Mouse (Mus musculus) right cerebral cortex, postnatal 4 days (tissue): ENCODE measurements around the gene Kcnj9.

Source experiments
- DNase-seq: peaks from one replicate; pipeline ENCODE4 v3.0.0-alpha.2; 2022

Gene Kcnj9

DNA sequence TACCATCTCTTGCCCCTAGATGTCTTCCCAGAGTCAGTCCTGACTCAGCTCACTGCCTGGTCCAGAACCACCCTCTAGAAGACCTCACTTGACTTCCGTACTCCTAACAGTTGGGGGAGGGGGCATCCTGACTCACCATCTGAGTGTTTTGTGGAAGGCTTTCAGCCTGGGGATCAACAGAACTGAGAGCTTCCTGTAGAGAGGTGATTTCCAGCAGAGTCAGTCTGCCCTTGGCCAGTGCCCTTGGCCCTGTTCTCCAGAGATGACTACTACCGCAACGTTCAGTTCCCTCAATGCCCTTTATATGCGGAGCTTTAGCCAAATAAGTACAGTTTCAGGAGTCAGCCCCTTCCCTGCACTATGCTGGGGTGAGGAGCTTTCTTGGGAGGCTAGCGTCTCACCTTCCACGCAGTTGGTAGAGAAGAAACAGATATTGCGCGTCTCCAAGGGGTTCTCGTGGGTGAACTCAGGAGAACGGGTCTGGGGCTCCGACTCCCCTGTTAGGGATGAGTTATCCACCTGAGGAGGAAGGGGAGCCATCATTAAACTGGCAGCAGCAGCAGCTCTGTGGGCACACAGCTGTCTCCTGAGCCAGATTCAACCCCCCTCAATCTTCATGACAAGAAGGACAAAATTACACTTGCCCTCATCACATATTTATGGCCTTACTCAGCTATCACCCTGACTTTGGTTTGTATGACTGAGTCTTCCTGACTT is 40.1 kb downstream of the Kcnj9 start:
- DNase-seq: no peak

DNA sequence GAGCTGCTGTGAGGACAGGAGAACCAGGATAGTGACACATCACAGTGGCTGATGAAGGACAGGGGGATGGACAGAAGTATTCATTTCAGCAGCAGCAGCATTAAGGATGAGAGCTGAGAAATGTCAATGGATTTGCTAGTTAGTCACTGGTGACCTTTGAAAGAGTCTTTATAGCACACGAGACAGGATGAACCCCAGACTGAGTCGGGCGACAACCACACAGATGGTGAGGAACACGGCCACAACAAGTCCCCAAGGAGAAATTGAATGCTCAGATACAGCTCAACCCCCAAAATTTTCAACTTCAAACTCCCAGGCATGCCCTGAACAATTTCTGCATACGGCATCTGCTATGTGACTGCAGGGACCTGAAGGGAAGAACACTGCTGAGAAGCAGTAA is 42.4 kb downstream of the Kcnj9 start:
- DNase-seq: no peak

DNA sequence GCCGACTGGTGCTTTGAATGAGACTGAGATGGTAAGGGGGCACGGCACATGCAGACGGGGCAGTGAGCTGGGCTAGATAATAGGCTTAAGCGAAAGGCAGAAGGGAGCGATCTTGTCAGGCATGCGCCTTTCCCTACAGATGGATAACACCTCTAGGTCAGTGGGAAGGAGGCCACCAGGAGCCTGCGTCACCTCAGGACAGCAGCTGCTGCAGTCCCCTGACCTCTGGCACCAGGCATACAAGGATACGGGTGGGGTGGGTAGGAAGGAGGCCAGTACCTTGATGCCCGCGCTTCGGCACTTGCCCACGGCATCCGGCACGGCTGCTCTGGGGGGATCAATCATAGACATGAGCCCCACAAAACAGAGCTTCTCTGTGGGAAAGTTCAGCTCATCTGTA is 44.9 kb downstream of the Kcnj9 start:
- no peak for DNase-seq

DNA sequence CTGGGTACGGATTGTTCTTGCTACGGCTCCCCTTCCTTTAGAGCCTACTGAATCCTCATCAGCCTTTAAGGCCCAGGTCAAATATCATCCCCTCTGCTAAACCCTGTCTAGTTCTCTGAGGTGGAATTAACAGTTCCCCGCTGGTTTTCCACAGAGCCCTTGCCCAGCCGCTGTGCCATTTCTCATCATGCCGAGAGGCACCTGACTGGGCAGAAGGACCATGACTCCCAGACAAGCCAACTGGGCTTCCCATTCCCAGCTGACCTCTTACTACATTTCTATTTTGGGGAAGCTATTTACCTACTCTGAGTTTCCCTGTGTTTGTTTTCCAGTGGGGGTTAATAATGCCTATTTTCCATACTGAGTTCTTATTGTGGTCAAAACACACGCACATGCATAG is 46.0 kb downstream of the Kcnj9 start:
- DNase-seq: no peak

DNA sequence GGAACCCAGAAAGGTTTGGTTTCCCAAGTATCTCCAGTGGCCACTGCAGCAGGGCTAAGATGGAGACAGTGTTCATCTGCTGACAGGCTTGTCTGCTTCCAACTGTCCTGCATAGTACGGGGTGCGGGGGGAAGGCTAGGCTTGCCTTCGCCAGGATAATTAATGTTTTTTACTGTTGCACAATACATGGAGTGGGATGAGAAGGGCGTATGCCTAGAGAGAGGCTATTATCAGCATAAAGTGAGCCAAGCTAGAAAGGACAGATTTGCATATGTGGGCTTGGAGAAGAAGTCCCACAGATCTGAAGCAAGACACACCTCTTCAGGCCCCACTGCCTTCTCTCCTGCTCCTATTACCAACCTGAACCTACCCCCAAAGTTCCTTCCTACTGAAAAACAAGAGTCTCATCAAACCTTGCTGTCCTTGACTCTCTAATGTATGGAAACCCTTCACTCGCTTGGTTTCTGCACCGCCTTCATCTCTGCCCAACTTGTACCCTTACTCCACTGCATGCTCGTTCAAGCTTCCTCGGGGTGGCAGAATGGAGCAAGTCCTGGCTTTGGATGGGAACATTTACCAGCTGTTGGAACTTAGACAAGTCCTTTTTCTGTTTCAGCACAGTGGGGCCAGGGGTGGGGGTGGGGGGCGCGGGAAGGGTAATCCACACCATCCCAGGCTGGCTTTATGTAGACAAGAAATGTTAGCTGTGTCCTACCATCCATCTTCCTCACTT is 47.4 kb downstream of the Kcnj9 start:
- no peak for DNase-seq

DNA sequence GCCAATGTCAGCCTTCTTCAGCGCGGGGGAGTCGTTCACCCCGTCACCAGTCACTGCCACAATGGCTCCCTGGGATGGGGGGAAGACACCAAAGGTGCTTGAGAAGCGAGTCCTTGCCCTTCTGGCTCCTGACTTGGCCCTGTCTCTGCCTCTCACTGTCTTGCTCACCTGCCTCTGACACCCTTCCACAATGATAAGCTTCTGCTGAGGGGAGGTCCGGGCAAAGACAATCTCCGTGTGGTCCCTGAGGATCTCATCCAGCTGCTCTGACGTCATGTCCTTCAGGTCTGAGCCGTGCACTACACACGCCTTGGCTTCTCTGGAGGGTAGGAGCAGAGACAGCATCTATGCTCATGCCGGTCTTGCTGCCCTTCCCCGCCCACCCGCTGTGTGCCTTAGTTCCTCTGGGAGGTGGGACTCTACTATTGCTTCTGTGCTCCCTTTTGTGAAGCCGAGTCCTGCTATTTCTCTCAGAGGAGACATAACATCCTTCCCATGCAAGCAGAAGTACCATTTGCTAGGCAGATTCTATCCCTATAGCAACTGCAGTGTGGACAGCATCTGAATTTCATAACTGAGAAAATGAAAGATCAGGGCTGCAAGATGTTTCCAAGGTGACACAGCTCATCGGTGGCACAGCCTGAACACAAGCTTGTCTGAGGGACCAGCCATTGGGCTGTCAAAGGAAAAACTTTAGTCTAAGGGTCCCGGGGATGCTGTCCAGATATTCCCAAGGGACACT is 49.2 kb downstream of the Kcnj9 start:
- no peak for DNase-seq

DNA sequence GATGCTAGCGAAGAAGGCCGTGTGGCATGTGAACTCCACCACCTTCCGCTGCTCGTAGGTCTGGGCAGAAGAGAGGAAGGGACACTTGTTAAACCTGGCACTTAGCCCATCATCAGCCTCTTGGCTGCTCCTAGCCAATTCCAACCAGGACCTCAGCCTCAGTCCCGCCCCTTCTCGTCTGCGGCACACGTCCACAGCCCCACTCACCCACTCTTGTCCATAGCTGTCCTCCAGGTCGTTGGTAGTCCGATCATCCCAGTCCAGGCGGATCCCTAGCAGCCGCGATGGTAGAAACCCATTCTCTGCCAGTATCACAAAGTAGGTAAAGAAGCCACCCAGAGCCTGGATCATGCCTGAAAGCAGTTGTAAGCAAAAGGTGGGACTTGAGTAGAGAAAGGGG is 50.8 kb downstream of the Kcnj9 start:
- DNase-seq: no peak

DNA sequence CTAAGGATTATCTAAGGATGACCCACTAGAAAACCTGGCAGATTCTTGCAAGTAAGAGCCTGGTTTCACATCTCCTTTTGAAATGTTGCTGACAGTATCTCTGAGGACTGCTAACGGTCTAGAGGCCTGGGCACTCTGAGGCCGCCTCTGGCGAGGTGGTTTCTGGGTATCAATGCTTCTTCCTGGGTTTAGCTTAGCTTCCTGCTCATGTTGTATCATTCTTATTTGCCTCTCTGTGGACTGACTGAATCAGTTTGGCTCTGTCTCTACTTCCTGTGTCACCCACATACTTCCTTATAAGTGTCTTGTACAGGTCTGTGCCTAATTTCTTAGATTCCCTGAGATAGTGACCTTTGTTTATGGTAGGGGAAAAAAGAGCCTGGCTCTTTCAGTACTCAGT is 51.9 kb downstream of the Kcnj9 start:
- DNase-seq: no peak

DNA sequence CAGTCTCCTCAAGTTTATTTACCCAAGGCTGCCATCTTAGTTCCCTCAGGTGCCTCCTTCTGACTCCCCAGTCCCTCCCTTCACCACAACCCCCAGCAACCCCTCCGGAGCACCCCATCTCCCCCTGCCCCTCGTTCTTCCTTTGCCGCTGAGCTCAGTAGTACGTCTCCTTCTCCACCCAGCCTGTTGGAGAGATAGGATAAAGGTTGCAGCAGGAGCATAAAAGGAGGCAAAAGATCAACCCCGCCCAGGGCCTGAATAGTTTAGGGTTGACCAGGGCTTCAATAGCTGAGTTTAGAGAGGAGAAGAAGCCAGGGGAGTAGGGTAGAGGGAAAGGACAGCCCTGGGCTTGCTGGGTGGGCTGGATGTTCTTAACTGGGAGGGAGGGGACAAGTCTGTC is 54.6 kb downstream of the Kcnj9 start:
- no peak for DNase-seq

DNA sequence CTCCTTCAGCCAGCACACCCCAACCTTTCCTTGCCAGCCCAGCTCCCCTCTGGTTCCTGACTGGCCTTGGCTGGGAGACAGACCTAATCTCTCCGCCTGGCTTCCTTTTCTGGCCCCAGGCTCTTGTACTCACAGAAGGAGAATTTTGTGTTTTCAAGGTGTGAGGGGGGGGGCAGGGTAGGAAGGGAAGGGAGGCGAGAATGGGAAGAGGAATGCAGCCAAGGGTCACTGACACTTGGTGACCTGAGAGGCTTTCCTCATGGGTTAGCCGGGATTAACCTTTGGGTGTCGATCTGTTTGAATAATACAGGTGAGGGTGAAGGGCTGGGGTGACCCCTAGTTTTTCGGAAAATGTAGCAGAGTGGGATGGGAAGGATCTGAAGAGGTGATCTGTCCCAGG is 55.0 kb downstream of the Kcnj9 start:
- no peak for DNase-seq

DNA sequence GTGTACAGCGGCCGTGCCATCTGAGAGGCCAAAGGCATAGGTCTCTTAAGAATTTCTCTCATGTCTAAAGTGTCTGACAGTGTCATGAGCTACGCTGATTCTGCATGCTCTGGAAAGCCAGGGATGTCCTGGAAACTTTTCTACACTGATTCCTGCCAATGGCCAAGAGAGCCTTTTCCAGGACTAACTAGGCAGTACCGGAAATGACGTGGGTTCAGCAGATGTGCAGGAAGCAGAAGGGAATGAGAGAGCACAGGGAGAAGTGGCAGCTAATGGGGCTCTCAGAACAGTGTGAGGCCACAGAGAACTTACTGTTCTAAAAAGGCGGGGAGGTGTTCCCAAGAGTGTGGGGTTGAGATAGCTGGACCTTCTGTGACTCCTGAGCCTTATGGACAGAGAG is 55.7 kb downstream of the Kcnj9 start:
- no peak for DNase-seq

DNA sequence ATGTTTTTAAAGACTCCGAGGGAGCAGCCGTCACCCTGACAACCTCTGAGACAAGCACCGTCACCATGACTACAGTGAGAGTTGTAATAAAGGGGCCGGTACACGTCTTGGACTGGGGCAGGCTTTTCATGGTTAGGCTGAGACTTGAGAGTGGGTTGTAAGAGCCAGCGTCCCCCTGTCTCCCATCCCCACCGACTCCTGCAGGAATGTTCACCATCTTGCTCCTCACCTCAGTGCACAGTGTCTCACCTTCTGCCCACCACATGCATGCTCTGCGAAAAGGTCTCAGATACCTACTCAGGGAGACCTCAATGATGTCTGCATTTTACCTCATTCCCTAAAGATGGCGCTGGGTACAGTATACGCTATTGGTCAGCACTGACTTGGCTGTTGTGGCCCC is 57.4 kb downstream of the Kcnj9 start:
- no peak for DNase-seq

DNA sequence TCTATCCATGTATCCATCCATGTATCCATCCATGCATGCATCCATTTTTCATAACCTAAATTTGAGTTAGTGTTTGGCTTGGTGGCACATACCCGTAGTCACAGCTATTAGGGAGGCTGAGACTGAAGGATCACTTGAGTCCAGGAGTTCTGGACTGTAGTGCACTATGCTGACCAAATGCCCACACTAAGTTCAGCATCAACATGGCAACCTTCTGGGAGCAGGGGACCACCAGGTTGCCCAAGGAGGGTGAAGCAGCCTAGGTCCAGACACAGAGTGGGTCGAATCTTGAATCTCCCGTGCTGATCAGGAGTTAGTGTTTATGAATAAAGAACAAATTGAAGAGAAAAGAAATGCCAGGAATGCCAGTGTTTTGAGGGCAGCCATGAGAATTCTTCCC is 57.9 kb downstream of the Kcnj9 start:
- no peak for DNase-seq
